Mouse (Mus musculus) embryonic facial prominence, embryonic 12.5 days (tissue): ENCODE measurements around the gene Crbn. TPM values are rescaled to one million over a fixed set of nuclear protein-coding genes. Genes with fewer than 3 reads are reported as not detected.

Experiments used
- polyA plus RNA-seq: library from polyadenylated mRNA; unstranded; fragments of >200 nt; fragmentation: Nextera tagmentation; extraction: Ambion mirVana; gene quantifications from 2 replicates; pipeline ENCODE4 v1.2.1, GENCODE M21; 2016

The Crbn gene
- polyA plus RNA-seq, 1 experiment from 2014 or later = 47.9 TPM

Other genes with a start within 250 kb of the Crbn start
- 0.08 TPM in 1 of 2 replicates, not detected in the other for gene Il5ra, start 51.0 kb downstream of the Crbn start, polyA plus RNA-seq
- gene Trnt1, start 31.0 kb downstream of the Crbn start, polyA plus RNA-seq = 59.6 and 69.3 TPM in 2 replicates